Mouse (Mus musculus) embryonic facial prominence, embryonic 15.5 days (tissue): Measurements from ENCODE around the gene Gm3252. TPM values are rescaled to one million over a fixed set of nuclear protein-coding genes. Genes with fewer than 3 reads are reported as not detected.
A peak's percentile ranks its signal among the peaks of the same experiment; 100 is the strongest.
"Not testable (repeated sequence)": the region's sequence is repeated elsewhere in the genome, so short reads cannot be mapped to it uniquely, and the experiment has no call there.

ENCODE experiments used
- ATAC-seq: fragments of 200-750 bp; cut with Nextera tagmentation; 2 replicates; pipeline ENCODE4 v1.8.0; 2017; ENCODE audit warnings: low read depth, moderate TSS enrichment; ENCODE audit not compliant: insufficient number of reproducible peaks, low FRiP score, low TSS enrichment
- H3K27ac ChIP-seq: fragments of 300-500 bp; sonication (generic); replicated peaks from 2 replicates; pipeline ENCODE4 v1.5.1; 2015; ENCODE audit warnings: mild to moderate bottlenecking, inconsistent platforms
- H3K27me3 ChIP-seq: fragments of 300-500 bp; sonication (generic); 2 replicates; pipeline ENCODE4 v1.6.1; 2015; ENCODE audit warnings: inconsistent platforms
- H3K36me3 ChIP-seq: fragments of 300-500 bp; sonication (generic); 2 replicates; pipeline ENCODE4 v1.6.1; 2015; ENCODE audit warnings: mild to moderate bottlenecking, inconsistent platforms
- H3K4me1 ChIP-seq: fragments of 300-500 bp; sonication (generic); 2 replicates; pipeline ENCODE4 v1.6.1; 2015; ENCODE audit warnings: inconsistent platforms
- H3K4me2 ChIP-seq: fragments of 300-500 bp; sonication (generic); replicated peaks from 2 replicates; pipeline ENCODE4 v1.6.1; 2015; ENCODE audit warnings: mild to moderate bottlenecking, inconsistent platforms
- H3K4me3 ChIP-seq: fragments of 300-500 bp; sonication (generic); replicated peaks from 2 replicates; pipeline ENCODE4 v1.5.1; 2015; ENCODE audit warnings: mild to moderate bottlenecking, inconsistent platforms
- H3K9ac ChIP-seq: fragments of 300-500 bp; sonication (generic); 2 replicates; pipeline ENCODE4 v1.6.1; 2015; ENCODE audit warnings: inconsistent platforms
- H3K9me3 ChIP-seq: fragments of 300-500 bp; sonication (generic); replicated peaks from 2 replicates; pipeline ENCODE4 v1.6.1; 2016; ENCODE audit warnings: inconsistent platforms
- WGBS: fragments of 180-500 bp; shearing (Covaris S2); methylation state at CpG from one replicate; pipeline ENCODE4 v1.1.7; 2015; 5-methylcytosine and 5-hydroxymethylcytosine counted together
- polyA plus RNA-seq: library from polyadenylated mRNA; unstranded; fragments of >200 nt; fragmentation: Nextera tagmentation; extraction: Ambion mirVana; gene quantifications from 2 replicates; pipeline ENCODE4 v1.2.1, GENCODE M21; 2015

The Gm3252 gene
- polyA plus RNA-seq: 0.19 TPM in 1 of 2 replicates, not detected in the other

GRCm38 (mm10) chr14:4726038-4726880 is at the start of gene Gm3252:
TSS of gene Gm3252 (plus strand) at chr14:4726775.
- H3K27ac ChIP-seq, H3K27me3 ChIP-seq, H3K4me1 ChIP-seq, H3K9me3 ChIP-seq, H3K36me3 ChIP-seq, H3K9ac ChIP-seq, ATAC-seq: not testable (repeated sequence)
- 0% methylated on average over 7 of the region's 47 CpGs for WGBS
- Histone ChIP-seq H3K4me3 (peak within 1 kb of the TSS; percentile 19), H3K4me2 (peak within 1 kb of the TSS; percentile 50)

- not testable (repeated sequence) for H3K4me3 ChIP-seq, H3K9me3 ChIP-seq, H3K9ac ChIP-seq, ATAC-seq, H3K4me1 ChIP-seq, H3K36me3 ChIP-seq, H3K27me3 ChIP-seq, H3K27ac ChIP-seq, H3K4me2 ChIP-seq
- 70% methylated on average over 1 of the region's 2 CpGs for WGBS
Observed at GRCm38 (mm10) chr14:4708938-4709337, 17.6 kb upstream of the Gm3252 start, which contains the start of gene Gm7876. TSS of gene Gm7876 (plus strand) at chr14:4709238.

DNA sequence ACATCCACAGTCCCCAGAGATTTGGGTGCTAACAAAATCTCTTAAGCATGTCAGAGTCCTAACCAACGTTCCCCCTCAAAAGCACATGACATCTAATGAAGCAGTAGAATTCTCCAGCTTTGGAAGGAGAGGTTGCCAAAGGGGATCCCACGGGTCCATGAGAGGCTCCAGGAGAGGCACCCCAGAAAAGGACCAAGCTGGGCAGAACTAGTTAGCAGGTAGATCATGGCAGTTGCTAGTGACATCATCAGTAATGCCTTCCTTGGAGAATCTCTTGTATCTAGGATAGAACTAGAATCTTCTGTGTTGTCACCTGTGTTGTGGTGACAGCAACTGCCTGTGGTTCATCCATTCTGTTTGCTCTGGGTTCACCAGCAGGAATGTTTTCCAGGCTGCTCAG is 49.5 kb downstream of the Gm3252 start, which contains the start of gene Gm9602:
Gm9602 (plus strand) TSS at position 301 of the 400 bp plus-strand sequence.
- not testable (repeated sequence) for H3K27ac ChIP-seq, H3K4me3 ChIP-seq, H3K9ac ChIP-seq, ATAC-seq, H3K4me2 ChIP-seq, H3K4me1 ChIP-seq, H3K9me3 ChIP-seq, H3K27me3 ChIP-seq, H3K36me3 ChIP-seq
- 50% methylated on average over 1 of the region's 2 CpGs for WGBS

Other genes with a start within 250 kb of the Gm3252 start
- gene Gm3182, start 245.0 kb upstream of the Gm3252 start, polyA plus RNA-seq: not detected in 2 replicates
- gene Gm3047, start 171.4 kb upstream of the Gm3252 start, polyA plus RNA-seq: not detected in 2 replicates
- gene Gm8159, start 94.4 kb upstream of the Gm3252 start, polyA plus RNA-seq: not detected in 2 replicates
- gene Gm3239, start 62.6 kb upstream of the Gm3252 start, polyA plus RNA-seq: not detected in 2 replicates
- 0.25 TPM in 1 of 2 replicates, not detected in the other for gene Gm7876, start 17.5 kb upstream of the Gm3252 start, polyA plus RNA-seq
- gene Gm9602, start 49.6 kb downstream of the Gm3252 start, polyA plus RNA-seq: not detected in 2 replicates
- not detected in 2 replicates for gene Gm3269, start 111.3 kb downstream of the Gm3252 start, polyA plus RNA-seq
- gene Gm3264, start 128.8 kb downstream of the Gm3252 start, polyA plus RNA-seq: 0.33 and 0.45 TPM in 2 replicates
- gene Gm3278, start 165.6 kb downstream of the Gm3252 start, polyA plus RNA-seq: not detected in 2 replicates